Mouse (Mus musculus): Measurements from ENCODE around the gene Dst. TPM values are rescaled to one million over a fixed set of nuclear protein-coding genes. Genes with fewer than 3 reads are reported as not detected.

The Dst gene
- polyA plus RNA-seq, 1 experiment from 2014 or later: 44.3 TPM

DNA sequence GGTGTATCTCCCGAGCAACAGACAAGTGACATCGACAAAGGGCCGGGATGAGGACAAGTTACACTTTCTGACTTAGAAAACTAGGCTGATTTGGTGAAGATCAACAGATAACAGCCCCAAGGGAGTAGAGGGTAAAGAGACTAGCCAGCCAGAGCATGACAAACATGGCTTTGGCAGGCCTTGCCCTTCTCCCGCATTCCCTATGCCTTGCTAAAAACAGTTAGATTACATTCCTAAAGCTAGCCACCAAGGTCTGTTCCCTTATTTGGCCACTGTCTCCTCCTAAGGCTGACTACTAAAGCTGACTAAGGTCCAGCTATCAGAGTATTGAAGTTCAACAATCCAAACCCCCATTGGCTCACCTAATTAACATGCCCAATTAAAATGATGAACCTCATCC lies 404.8 kb downstream of the Dst start:
- WGBS: 94% methylated on average over 4 of the region's 4 CpGs
- Histone ChIP-seq H3K9ac (ENCODE audit: low read depth, low read length) (no peak overlapping the region), H3K4me1 (ENCODE audit: control insufficient read depth, insufficient read depth, low read length) (no peaks in the 10 kb centered on the region), H3K27ac (ENCODE audit: low read depth, low read length) (no peak overlapping the region), H3K4me3 (ENCODE audit: low read length) (no peak overlapping the region), H3K36me3 (ENCODE audit: control insufficient read depth, insufficient read depth, low read length) (peaks cover 3% of the 10 kb centered on the region), H3K27me3 (ENCODE audit: control insufficient read depth, insufficient read depth, low read length) (no peaks in the 10 kb centered on the region), H3K4me2 (replicated peaks; ENCODE audit: low read depth, low read length) (no peak overlapping the region), H3K9me3 (ENCODE audit: control insufficient read depth, low read length) (no peaks in the 10 kb centered on the region)
- ATAC-seq (ENCODE audit: low FRiP score, low TSS enrichment): no peak

DNA sequence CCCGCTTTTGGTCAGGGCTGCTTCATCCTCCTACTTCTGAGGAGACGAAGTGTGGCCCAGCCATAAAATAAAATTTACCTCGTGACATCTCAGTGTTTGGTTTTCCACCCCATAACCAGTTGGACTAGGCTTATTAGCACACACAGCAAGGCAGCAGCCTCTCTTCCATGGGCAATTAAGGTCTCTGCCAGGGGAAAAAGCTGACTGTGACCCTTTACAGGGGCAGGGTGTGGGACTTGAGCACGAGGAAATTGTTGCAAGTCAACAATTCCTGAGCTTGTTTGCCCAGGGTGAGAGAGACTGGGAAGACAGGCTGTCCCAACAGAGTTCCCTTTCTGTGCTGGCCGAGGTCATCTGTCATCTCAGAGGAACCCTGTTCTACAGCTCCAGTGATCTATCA lies 407.4 kb downstream of the Dst start:
- H3K9ac ChIP-seq (ENCODE audit: low read depth, low read length): no peak overlapping the region
- H3K27me3 ChIP-seq (ENCODE audit: control insufficient read depth, insufficient read depth, low read length): no peaks in the 10 kb centered on the region
- H3K4me2 ChIP-seq (replicated peaks; ENCODE audit: low read depth, low read length): no peak overlapping the region
- no peak overlapping the region for H3K27ac ChIP-seq (ENCODE audit: low read depth, low read length)
- WGBS: 28% methylated on average over 5 of the region's 5 CpGs
- H3K4me1 ChIP-seq (ENCODE audit: control insufficient read depth, insufficient read depth, low read length): no peaks in the 10 kb centered on the region
- no peaks in the 10 kb centered on the region for H3K9me3 ChIP-seq (ENCODE audit: control insufficient read depth, low read length)
- no peaks in the 10 kb centered on the region for H3K36me3 ChIP-seq (ENCODE audit: control insufficient read depth, insufficient read depth, low read length)
- no peak for ATAC-seq (ENCODE audit: low FRiP score, low TSS enrichment)
- H3K4me3 ChIP-seq (ENCODE audit: low read length): no peak overlapping the region

DNA sequence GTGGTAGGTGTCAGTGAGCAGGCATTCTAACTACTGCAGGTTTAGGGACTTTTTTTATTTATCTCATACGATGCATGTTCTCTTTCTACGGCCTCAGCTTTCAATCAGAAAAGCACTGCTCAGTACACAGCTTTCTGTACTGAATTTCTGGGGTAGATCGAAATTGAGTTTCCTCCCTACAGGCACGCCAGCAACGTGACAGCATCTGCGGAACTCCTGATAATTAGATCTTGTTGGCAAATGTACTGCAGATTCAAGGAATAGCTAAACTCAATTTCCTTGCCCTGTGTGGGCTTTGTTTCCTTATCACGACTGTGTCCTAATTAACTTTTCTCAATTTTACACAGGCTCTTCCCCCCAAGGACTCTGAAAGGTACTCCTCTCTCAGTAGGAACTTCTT lies 416.2 kb downstream of the Dst start:
- H3K9me3 ChIP-seq (ENCODE audit: control insufficient read depth, low read length): no peaks in the 10 kb centered on the region
- H3K4me3 ChIP-seq (ENCODE audit: low read length): no peak overlapping the region
- H3K9ac ChIP-seq (ENCODE audit: low read depth, low read length): no peak overlapping the region
- WGBS: 79% methylated on average over 7 of the region's 7 CpGs
- no peak overlapping the region for H3K4me2 ChIP-seq (replicated peaks; ENCODE audit: low read depth, low read length)
- no peaks in the 10 kb centered on the region for H3K4me1 ChIP-seq (ENCODE audit: control insufficient read depth, insufficient read depth, low read length)
- no peaks in the 10 kb centered on the region for H3K36me3 ChIP-seq (ENCODE audit: control insufficient read depth, insufficient read depth, low read length)
- no peaks in the 10 kb centered on the region for H3K27me3 ChIP-seq (ENCODE audit: control insufficient read depth, insufficient read depth, low read length)
- ATAC-seq (ENCODE audit: low FRiP score, low TSS enrichment): no peak
- no peak overlapping the region for H3K27ac ChIP-seq (ENCODE audit: low read depth, low read length)

DNA sequence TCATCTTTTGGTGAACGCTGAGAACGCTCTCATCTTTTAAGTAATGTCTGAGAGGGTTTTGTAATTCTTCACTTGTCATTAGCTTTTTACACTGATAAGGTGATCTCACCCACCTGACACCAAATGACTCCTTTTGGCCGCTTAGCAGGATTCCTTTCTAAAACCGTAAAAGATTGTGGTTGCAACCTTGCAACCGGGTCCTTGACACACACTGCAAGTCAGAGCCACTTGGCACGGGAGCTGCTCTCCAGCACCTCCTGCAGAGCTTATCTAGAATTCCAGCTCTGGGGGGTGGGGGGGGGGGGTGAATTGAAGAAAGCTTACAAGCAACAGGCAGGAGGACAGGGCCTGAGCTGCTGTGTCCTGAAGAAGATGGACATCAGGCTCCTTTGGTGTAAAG lies 420.6 kb downstream of the Dst start:
- no peak for ATAC-seq (ENCODE audit: low FRiP score, low TSS enrichment)
- H3K9ac ChIP-seq (ENCODE audit: low read depth, low read length): no peak overlapping the region
- H3K9me3 ChIP-seq (ENCODE audit: control insufficient read depth, low read length): no peaks in the 10 kb centered on the region
- H3K4me1 ChIP-seq (ENCODE audit: control insufficient read depth, insufficient read depth, low read length): no peaks in the 10 kb centered on the region
- no peak overlapping the region for H3K4me3 ChIP-seq (ENCODE audit: low read length)
- no peaks in the 10 kb centered on the region for H3K36me3 ChIP-seq (ENCODE audit: control insufficient read depth, insufficient read depth, low read length)
- H3K27ac ChIP-seq (ENCODE audit: low read depth, low read length): no peak overlapping the region
- H3K4me2 ChIP-seq (replicated peaks; ENCODE audit: low read depth, low read length): no peak overlapping the region
- WGBS: 78% methylated on average over 6 of the region's 6 CpGs
- no peaks in the 10 kb centered on the region for H3K27me3 ChIP-seq (ENCODE audit: control insufficient read depth, insufficient read depth, low read length)

DNA sequence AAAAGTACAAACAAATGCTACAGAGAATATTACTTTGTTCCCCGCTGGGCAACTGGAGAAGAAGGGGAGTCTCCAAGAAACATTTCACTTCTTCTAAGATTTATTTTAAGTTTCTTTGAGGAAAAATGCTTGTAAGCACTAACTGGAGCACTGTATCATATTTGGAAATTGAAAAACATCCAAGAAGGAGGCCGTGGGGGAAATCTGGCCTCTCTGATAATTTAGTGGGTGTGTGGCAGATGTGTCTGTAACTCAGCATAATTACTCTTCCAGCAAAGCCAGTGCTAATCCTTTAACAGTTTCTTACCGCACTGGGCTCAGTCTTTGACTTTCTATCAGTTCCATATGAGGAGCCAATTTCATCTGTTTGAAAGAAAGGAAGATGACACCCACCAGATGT lies 423.7 kb downstream of the Dst start:
- Histone ChIP-seq H3K36me3 (ENCODE audit: control insufficient read depth, insufficient read depth, low read length) (no peaks in the 10 kb centered on the region), H3K4me2 (replicated peaks; ENCODE audit: low read depth, low read length) (no peak overlapping the region), H3K9me3 (ENCODE audit: control insufficient read depth, low read length) (no peaks in the 10 kb centered on the region), H3K4me3 (ENCODE audit: low read length) (no peak overlapping the region), H3K27me3 (ENCODE audit: control insufficient read depth, insufficient read depth, low read length) (no peaks in the 10 kb centered on the region), H3K9ac (ENCODE audit: low read depth, low read length) (no peak overlapping the region), H3K27ac (ENCODE audit: low read depth, low read length) (no peak overlapping the region), H3K4me1 (ENCODE audit: control insufficient read depth, insufficient read depth, low read length) (no peaks in the 10 kb centered on the region)
- WGBS: 66% methylated on average over 3 of the region's 3 CpGs
- no peak for ATAC-seq (ENCODE audit: low FRiP score, low TSS enrichment)

Small RNA genes within 50 kb of the gene (microRNA-seq; reads per million reads assigned to microRNA genes)
- not detected for gene Mir6896

Other genes starting within 250 kb of the Dst start
- gene Prim2, start 238.4 kb upstream of the Dst start, polyA plus RNA-seq (2014; fragmentation: Nextera tagmentation; extraction: Ambion mirVana): 42.2 and 44.0 TPM in 2 replicates
- 13.7 and 30.7 TPM in 2 replicates for gene Rab23, start 188.3 kb upstream of the Dst start, polyA plus RNA-seq (2014; fragmentation: Nextera tagmentation; extraction: Ambion mirVana)
- gene Bag2, start 150.4 kb upstream of the Dst start, polyA plus RNA-seq (2014; fragmentation: Nextera tagmentation; extraction: Ambion mirVana): 63.8 and 87.5 TPM in 2 replicates
- gene Zfp451, start 93.6 kb upstream of the Dst start, polyA plus RNA-seq (2014; fragmentation: Nextera tagmentation; extraction: Ambion mirVana): 21.0 and 38.8 TPM in 2 replicates
- gene Bend6, start 409 bp upstream of the Dst start, polyA plus RNA-seq (2014; fragmentation: Nextera tagmentation; extraction: Ambion mirVana): 0.47 and 0.55 TPM in 2 replicates